Mouse (Mus musculus) intestine, postnatal 0 days (tissue): ENCODE data around the gene Col1a2. TPM values are rescaled to one million over a fixed set of nuclear protein-coding genes. Genes with fewer than 3 reads are reported as not detected.

Experiments
- ATAC-seq: fragments of 200-750 bp; cut with Nextera tagmentation; 2 replicates; pipeline ENCODE4 v1.8.0; 2017; ENCODE audit warnings: mild to moderate bottlenecking, moderate TSS enrichment, moderate library complexity
- H3K27ac ChIP-seq: fragments of 300-500 bp; sonication (generic); 2 replicates; pipeline ENCODE4 v1.5.1; 2014; ENCODE audit warnings: mild to moderate bottlenecking, low read depth, low read length, moderate library complexity
- H3K27me3 ChIP-seq: fragments of 300-500 bp; sonication (generic); replicated peaks from 2 replicates; pipeline ENCODE4 v1.6.1; 2014; ENCODE audit warnings: low read length, mixed read lengths; ENCODE audit not compliant: control insufficient read depth, insufficient read depth
- H3K36me3 ChIP-seq: fragments of 300-500 bp; sonication (generic); 2 replicates; pipeline ENCODE4 v1.6.1; 2014; ENCODE audit warnings: mild to moderate bottlenecking, moderate library complexity; ENCODE audit not compliant: control insufficient read depth, insufficient read depth
- H3K4me1 ChIP-seq: fragments of 300-500 bp; sonication (generic); replicated peaks from 2 replicates; pipeline ENCODE4 v1.6.1; 2014; ENCODE audit warnings: antibody characterized with exemption, low read length, mixed read lengths; ENCODE audit not compliant: control insufficient read depth, insufficient read depth
- H3K4me2 ChIP-seq: fragments of 300-500 bp; sonication (generic); replicated peaks from 2 replicates; pipeline ENCODE4 v1.6.1; 2014; ENCODE audit warnings: low read depth, mild to moderate bottlenecking, moderate library complexity
- H3K4me3 ChIP-seq: fragments of 300-500 bp; sonication (generic); 2 replicates; pipeline ENCODE4 v1.5.1; 2014; ENCODE audit warnings: low read depth, low read length
- H3K9ac ChIP-seq: fragments of 300-500 bp; sonication (generic); 2 replicates; pipeline ENCODE4 v1.6.1; 2014; ENCODE audit warnings: mild to moderate bottlenecking, low read depth, low read length
- H3K9me3 ChIP-seq: fragments of 300-500 bp; sonication (generic); 2 replicates; pipeline ENCODE4 v1.6.1; 2016; ENCODE audit warnings: mixed run types; ENCODE audit not compliant: control insufficient read depth
- CTCF ChIP-seq: sonication (generic); IDR thresholded peaks from 2 replicates; pipeline ENCODE4 v1.5.1; 2016; ENCODE audit warnings: low read depth, mild to moderate bottlenecking, control low read depth, antibody characterized with exemption, moderate library complexity
- WGBS: fragments of 180-500 bp; shearing (Covaris S2); extraction: QIAGEN DNeasy Blood & Tissue Kit; methylation state at CpG from one replicate; pipeline ENCODE4 v1.1.7; 2014; 5-methylcytosine and 5-hydroxymethylcytosine counted together
- polyA plus RNA-seq: library from polyadenylated mRNA; unstranded; fragments of >200 nt; fragmentation: Nextera tagmentation; extraction: Ambion mirVana; gene quantifications from 2 replicates; pipeline ENCODE4 v1.2.1, GENCODE M21; 2015

Col1a2 gene
- 193 and 200 TPM in 2 replicates for polyA plus RNA-seq

DNA sequence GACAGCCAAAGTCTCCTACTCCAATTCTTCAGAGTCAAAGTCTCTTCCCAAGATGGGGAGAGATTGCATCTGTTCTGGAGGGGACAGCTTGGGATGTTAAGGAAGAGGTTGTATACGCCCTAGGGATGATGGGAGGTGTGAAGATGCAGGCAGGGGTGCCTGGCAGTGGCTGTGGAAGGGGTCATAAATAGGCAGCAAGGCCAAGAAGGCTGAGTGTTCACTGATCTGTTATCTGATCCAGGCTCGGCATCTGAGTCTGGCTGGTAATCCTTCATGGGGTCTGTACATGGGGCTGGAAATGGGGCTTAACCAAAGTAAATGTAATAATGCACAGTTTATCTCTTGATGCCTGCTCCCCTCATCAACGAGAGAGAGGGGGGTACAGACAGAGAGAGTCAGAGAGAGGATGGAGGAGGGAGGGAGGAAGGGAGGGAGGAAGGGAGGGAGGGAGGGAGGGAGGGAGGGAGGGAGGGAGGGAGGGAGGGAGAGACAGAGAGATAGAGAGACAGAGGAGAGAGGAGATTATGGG, at the start of gene Col1a2:
Col1a2 (plus strand) TSS at position 212 of the 529 bp plus-strand sequence.
- peak within 1 kb of the TSS; percentile 41 for H3K4me3 ChIP-seq
- 0 out of 2 replicates have a peak, but pooled peaks cover 3% of the 10 kb centered on the region for H3K27me3 ChIP-seq
- H3K9me3 ChIP-seq: no peaks in the 10 kb centered on the region
- no peaks in the 10 kb centered on the region for H3K4me1 ChIP-seq
- no peaks in the 10 kb centered on the region for H3K36me3 ChIP-seq
- 11% methylated on average over 3 of the region's 3 CpGs for WGBS
- peak within 1 kb of the TSS; percentile 49; the same call in 1 of the 2 replicates for H3K9ac ChIP-seq
- no peak for TF ChIP-seq CTCF
- no peak for ATAC-seq
- H3K4me2 ChIP-seq: peak within 1 kb of the TSS; percentile 61
- peak within 1 kb of the TSS; percentile 55 for H3K27ac ChIP-seq

- no peak for TF ChIP-seq CTCF
- Histone ChIP-seq H3K4me1 (no peaks in the 10 kb centered on the region), H3K27ac (no peak overlapping the region), H3K9me3 (no peaks in the 10 kb centered on the region), H3K9ac (no peak overlapping the region), H3K4me3 (no peak overlapping the region), H3K36me3 (no peaks in the 10 kb centered on the region), H3K4me2 (no peak overlapping the region), H3K27me3 (no peaks in the 10 kb centered on the region)
- no peak for ATAC-seq
- 61% methylated on average over 5 of the region's 5 CpGs for WGBS
These were observed 49.1 kb upstream of the Col1a2 start for GRCm38 (mm10) chr6:4455518-4455917.

GRCm38 (mm10) chr6:4455961-4456617, 48.5 kb upstream of the Col1a2 start:
- no peak for ATAC-seq
- Histone ChIP-seq H3K27ac (no peak overlapping the region), H3K27me3 (no peaks in the 10 kb centered on the region), H3K4me3 (no peak overlapping the region), H3K9ac (no peak overlapping the region), H3K4me2 (no peak overlapping the region), H3K4me1 (no peaks in the 10 kb centered on the region), H3K9me3 (no peaks in the 10 kb centered on the region), H3K36me3 (no peaks in the 10 kb centered on the region)
- no peak for TF ChIP-seq CTCF
- 35% methylated on average over 5 of the region's 5 CpGs for WGBS

DNA sequence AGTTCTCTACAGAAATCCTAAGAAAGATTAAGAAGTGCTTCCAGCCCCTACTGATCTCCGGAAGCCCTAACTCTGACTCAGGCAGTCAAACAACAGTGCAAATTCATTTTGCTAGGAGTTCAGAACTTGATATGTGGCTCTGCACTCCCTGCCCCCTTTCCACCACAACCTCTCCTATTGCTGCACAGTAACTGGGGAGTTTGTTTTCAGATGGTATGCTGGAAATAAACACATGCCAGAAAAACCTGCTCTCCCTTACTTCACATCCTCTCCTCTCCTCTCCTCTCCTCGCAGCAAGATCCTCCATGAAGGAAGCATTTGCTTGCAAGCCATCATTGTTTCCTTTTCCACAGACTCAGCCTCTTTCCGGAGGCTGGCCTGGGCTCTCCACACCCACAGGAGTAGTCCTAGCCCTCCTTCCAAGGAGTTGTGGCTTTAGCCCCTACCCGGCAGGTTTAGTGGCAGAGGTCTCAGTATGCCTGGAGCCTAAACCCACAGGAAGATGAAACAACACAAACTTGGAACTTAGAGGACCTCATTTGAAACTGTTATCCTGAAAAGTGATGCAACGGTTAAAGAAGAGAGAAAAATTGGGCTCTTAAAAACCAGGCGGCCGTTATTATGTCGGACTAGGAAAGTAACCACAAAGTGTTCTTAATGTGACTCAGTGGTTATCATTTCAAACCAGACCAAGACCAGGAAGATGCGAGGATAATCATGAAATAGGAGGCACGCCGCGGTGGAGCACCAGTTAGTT, 47.7 kb upstream of the Col1a2 start:
- H3K4me3 ChIP-seq: no peak overlapping the region
- no peak for ATAC-seq
- no peaks in the 10 kb centered on the region for H3K4me1 ChIP-seq
- no peaks in the 10 kb centered on the region for H3K9me3 ChIP-seq
- no peaks in the 10 kb centered on the region for H3K27me3 ChIP-seq
- no peak overlapping the region for H3K9ac ChIP-seq
- 54% methylated on average over 12 of the region's 12 CpGs for WGBS
- H3K27ac ChIP-seq: peak overlapping the region; percentile 54; the same call in 1 of the 2 replicates
- no peak overlapping the region for H3K4me2 ChIP-seq
- no peak for TF ChIP-seq CTCF
- no peaks in the 10 kb centered on the region for H3K36me3 ChIP-seq

DNA sequence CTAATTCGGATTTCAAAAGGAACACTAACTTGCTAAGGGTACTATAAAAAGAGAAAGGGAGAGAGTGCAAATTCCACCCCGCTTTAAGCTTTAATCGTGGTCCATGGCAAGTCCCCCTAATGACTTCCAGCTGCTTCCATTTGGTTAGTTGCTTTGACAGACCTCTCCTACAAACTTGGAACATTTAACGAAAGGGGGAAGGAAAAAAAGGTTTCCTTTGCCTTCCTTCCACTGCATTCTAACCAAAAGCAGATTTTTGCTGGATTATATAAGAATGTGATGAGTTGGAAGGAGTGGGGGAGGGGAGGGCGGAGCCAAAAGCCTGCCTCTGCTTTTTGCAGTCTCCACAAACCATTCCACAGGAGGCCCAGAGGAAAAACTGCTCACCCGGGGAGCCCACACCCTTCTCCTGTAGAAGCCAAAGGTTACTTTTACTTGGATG, 47.0 kb upstream of the Col1a2 start:
- H3K9me3 ChIP-seq: no peaks in the 10 kb centered on the region
- no peaks in the 10 kb centered on the region for H3K27me3 ChIP-seq
- no peaks in the 10 kb centered on the region for H3K4me1 ChIP-seq
- no peak overlapping the region for H3K4me3 ChIP-seq
- H3K4me2 ChIP-seq: no peak overlapping the region
- H3K36me3 ChIP-seq: no peaks in the 10 kb centered on the region
- no peak overlapping the region for H3K27ac ChIP-seq
- no peak for TF ChIP-seq CTCF
- H3K9ac ChIP-seq: no peak overlapping the region
- no peak for ATAC-seq
- 42% methylated on average over 6 of the region's 6 CpGs for WGBS

DNA sequence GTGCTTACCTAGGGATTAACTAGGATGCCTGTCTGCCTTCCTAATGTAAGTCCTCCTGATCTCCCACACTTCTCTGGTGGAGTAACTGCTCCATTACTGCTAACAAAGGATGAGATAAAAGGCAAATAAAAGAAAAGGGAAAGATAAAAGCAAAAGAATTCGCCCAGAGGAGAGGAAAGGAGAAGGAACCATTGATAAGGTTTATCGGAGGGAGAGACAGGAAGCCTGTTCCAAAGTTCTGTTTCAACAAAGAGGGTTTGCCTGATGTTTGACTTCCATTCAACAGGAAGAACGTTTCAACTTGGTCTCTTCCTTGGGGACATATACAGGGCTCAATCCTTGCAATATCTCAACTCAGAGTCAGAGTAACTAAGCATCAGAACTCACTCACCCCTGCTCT, 39.3 kb upstream of the Col1a2 start:
- H3K4me3 ChIP-seq: no peak overlapping the region
- H3K27ac ChIP-seq: no peak overlapping the region
- no peak overlapping the region for H3K4me2 ChIP-seq
- ATAC-seq: no peak
- no peaks in the 10 kb centered on the region for H3K27me3 ChIP-seq
- H3K4me1 ChIP-seq: no peaks in the 10 kb centered on the region
- H3K9me3 ChIP-seq: no peaks in the 10 kb centered on the region
- H3K36me3 ChIP-seq: no peaks in the 10 kb centered on the region
- no peak for TF ChIP-seq CTCF
- 28% methylated on average over 3 of the region's 3 CpGs for WGBS
- H3K9ac ChIP-seq: no peak overlapping the region
